Mouse (Mus musculus): Measurements from ENCODE around the gene Abr.

Abr gene

DNA sequence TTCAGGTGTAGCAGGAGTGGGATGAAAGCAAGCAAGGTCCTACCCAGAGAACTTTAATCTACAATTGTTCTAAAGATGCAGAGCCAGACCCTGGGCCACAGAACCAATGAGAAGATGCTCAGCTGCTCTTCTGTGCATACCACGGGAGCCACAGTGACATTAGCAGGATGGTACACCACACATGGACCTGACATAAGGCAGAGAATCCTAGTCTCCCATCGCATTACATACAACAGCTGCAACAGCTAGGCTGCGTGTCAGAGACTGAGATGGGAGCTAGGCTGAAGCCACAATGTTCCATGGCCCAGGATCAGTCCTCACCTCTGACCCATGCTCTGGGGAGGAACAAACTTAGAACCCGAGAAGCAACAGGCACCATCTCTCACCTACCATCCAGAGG lies 104.0 kb downstream of the Abr start:
- no peak for DNase-seq (ENCODE audit: low spot score)

- DNase-seq (ENCODE audit: low spot score), result no peak
Observed at GRCm38 (mm10) chr11:76516951-76517350, 105.2 kb downstream of the Abr start.

GRCm38 (mm10) chr11:76515123-76515522 lies 107.0 kb downstream of the Abr start:
- no peak for DNase-seq (ENCODE audit: low spot score)

GRCm38 (mm10) chr11:76510977-76511376 lies 111.1 kb downstream of the Abr start:
- no peak for DNase-seq (ENCODE audit: low spot score)

DNA sequence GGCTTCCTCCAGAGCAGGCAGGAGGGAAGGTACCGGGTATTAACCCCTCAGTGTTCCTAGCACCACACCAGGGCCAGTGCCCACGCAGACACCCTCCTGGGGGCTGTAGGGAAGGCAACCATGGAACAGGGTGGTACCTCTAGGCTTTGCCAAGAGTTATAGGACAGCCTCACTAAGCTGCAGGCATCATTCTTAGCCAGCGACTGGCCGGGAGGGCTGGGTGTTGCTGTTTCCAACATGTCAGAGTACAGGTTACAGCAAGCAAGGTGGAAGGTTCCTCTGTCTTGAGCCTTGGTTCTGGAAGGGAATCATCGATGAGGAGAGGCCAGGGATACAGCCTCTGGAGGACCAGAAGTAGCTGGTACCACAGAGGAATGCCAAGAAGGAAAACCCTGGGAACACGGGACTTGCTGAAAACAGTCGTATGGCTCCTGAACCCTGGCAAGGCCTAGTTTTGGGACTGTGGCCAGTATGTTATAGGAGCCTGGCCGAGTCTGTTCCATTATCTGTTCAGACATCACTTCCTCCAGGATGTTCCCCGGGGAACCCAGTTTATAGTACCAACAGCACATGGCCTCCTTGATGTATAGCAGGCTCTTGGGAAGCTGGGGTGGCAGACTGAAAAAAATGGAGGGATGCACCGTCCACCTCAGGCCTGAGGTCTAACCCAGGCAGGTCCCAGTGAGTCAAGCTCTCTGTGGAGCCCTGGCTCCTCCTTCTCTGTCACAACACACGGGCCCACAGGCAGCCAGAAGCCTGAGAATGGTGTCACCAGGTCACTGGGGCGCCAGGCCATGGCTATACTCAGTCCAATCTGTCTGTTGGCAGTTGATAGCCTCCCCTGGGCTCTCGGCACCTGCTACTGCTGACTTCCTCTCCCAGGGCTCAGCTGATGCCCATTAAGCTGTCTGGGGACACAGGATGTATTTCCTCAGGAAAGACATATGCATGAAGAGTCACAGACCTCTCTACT lies 112.1 kb downstream of the Abr start:
- no peak for DNase-seq (ENCODE audit: low spot score)

DNA sequence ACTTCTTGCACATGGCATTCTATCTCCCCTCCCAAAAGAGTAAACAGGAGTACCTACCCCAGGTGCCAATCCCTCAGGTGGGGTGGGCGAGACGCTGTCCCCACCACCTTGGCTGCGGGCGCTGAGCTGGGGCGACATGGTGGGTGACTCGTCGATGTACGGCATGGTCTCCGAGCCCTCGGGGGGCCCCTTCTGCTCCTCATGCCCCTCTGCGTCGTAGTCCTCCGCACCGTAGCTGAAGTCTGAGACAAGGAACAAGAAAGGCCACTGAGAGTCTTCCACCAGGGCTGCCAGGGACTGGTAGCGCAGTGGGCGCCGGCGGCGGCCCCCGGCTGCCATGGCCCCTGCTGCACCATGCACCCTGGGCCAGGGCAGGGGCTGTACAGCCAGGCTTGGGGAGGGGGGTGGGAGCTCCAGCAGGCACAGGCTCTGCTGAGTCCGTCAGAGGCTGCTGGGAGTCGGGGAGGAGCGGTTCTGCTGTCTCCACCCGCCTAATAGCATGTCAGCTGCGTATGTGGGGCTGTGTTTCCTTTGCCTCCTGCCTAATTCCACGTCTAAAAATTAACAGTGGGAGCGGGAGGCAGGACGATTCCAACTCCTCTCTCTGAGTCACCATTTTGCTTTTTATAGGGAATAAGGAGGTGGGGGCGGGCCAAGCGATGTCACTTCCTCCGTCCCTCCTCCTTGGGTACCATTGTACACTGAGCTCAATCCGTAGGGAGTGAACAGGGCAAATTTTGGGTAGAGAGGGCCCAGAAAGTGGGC lies 113.1 kb downstream of the Abr start:
- no peak for DNase-seq (ENCODE audit: low spot score)

DNA sequence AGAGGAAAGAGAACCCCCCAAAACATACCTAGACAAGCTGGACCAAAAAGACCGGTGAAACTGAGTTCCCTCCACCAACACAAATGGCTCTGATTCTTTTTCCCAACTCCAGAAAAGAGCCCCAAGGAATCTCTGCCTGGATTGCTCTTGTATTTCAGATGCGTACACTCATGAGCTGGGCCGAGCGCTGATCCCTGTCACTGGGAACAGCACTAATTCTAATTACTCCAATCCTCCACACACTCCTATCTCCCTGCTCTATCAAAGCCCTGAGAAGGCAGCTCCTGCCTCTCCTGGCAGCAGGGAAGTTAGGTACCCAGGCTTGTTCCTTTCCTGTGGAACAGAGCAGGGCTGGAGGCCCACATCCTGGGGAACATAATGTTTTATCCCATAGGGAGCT lies 114.0 kb downstream of the Abr start:
- DNase-seq (ENCODE audit: low spot score), result no peak

- no peak for DNase-seq (ENCODE audit: low spot score)
Observed at GRCm38 (mm10) chr11:76507302-76508124, 114.6 kb downstream of the Abr start.

- DNase-seq (ENCODE audit: low spot score), result peak; percentile 40
Observed at GRCm38 (mm10) chr11:76506514-76507228, 115.4 kb downstream of the Abr start.

GRCm38 (mm10) chr11:76505106-76505505 lies 117.0 kb downstream of the Abr start:
- DNase-seq (ENCODE audit: low spot score), result no peak

DNA sequence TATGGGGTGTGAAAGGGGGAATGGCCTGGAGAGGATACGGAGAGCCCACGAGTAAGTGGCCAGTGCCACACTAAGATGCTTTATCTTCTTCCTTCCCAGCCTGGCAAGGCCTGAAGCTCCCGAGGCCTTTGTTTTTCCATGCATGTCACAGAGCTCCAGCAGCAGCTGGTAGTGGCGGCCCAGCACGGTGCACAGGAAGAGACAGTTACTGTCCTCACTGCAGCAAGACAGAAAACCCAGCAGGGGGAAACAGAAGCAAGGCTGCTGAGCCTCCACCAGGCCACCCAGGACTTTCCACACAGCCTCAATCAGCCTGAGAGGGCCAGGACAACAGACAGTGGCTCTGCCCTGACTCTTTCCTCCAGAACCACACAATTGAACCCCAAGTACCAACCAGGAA lies 118.1 kb downstream of the Abr start:
- DNase-seq (ENCODE audit: low spot score), result no peak

- no peak for DNase-seq (ENCODE audit: low spot score)
Observed at GRCm38 (mm10) chr11:76499987-76500386, 122.1 kb downstream of the Abr start.

DNA sequence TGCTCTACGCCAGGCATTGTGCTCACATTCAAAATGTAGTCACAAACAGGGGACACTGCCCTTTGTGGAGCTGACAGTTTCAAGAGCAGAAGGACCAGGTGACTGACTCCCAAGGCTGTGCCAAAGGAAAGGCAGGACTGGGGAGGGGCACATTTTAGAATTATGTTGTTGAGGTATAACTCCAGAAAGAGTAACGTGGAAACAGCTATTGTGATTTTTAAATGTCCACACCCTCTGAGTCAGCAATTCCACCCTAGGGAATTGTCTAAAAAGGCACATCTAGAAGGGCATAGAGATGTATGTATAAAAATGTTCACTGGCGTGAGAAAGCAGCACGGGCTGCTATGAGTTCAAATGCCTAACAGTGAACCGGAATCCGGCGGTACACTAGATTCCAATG lies 122.5 kb downstream of the Abr start:
- DNase-seq (ENCODE audit: low spot score), result no peak

GRCm38 (mm10) chr11:76497769-76498152 lies 124.4 kb downstream of the Abr start:
- no peak for DNase-seq (ENCODE audit: low spot score)

- no peak for DNase-seq (ENCODE audit: low spot score)
Observed at GRCm38 (mm10) chr11:76497066-76497768, 124.9 kb downstream of the Abr start.

- peak; percentile 50 for DNase-seq (ENCODE audit: low spot score)
Observed at GRCm38 (mm10) chr11:76496086-76496771, 125.9 kb downstream of the Abr start.

- DNase-seq (ENCODE audit: low spot score), result peak; percentile 32
Observed at GRCm38 (mm10) chr11:76495127-76496028, 126.7 kb downstream of the Abr start.

- DNase-seq (ENCODE audit: low spot score), result peak; percentile 87
Observed at GRCm38 (mm10) chr11:76494360-76495126, 127.6 kb downstream of the Abr start.

All from yolk sac, embryonic 10.5 days (tissue).